In genomic region chr19:55251383-55252124, GRCm38 (mm10) we compare ENCODE assay signal across 8 mouse cellular contexts. TPM values are rescaled to one million over a fixed set of nuclear protein-coding genes. Genes with fewer than 3 reads are reported as not detected.
DNase-seq lines count a peak whose midpoint lies in the region; ATAC-seq and TF ChIP-seq lines count a peak whose summit lies in the region.

Gene Acsl5, plus strand, starts transcription at chr19:55251938.

- H3K4me2 ChIP-seq in heart, embryonic 15.5 days = no peak within 1 kb of the TSS
- no peak within 1 kb of the TSS for H3K4me2 ChIP-seq in midbrain, embryonic 15.5 days

- no peaks in the 10 kb centered on the region for H3K36me3 ChIP-seq in kidney, adult 2 months (ENCODE audit: control insufficient read depth, insufficient read depth, low read length)
- H3K36me3 ChIP-seq in heart, embryonic 15.5 days = no peaks in the 10 kb centered on the region
- no peaks in the 10 kb centered on the region for H3K36me3 ChIP-seq in midbrain, embryonic 15.5 days (replicated peaks)

- no peak for ATAC-seq in heart, embryonic 15.5 days (replicated peaks; ENCODE audit: insufficient number of reproducible peaks, insufficient read depth, low FRiP score, low read depth)
- ATAC-seq in midbrain, embryonic 15.5 days (replicated peaks) = no peak

- TF ChIP-seq POLR2A in kidney, adult 2 months (IDR thresholded peaks at IDR 0.05; ENCODE audit: low read depth, low read length) = no peak

- peak; percentile 66 for DNase-seq in kidney, adult 2 months
- no peak for DNase-seq in kidney, postnatal 10 days
- DNase-seq in adrenal gland, postnatal 25 days = no peak
- DNase-seq in layer of hippocampus, postnatal 10 days (ENCODE audit: low spot score in 2 of 2) = no peak
- no peak for DNase-seq in urinary bladder, postnatal 4 days (ENCODE audit: low spot score in 2 of 2)
- DNase-seq in cerebellum, adult 11-12 months = no peak

- H3K4me3 ChIP-seq in kidney, adult 2 months (ENCODE audit: insufficient read depth, low read depth, low read length) = no peak within 1 kb of the TSS
- no peak within 1 kb of the TSS for H3K4me3 ChIP-seq in heart, embryonic 15.5 days
- no peak within 1 kb of the TSS for H3K4me3 ChIP-seq in midbrain, embryonic 15.5 days

- H3K27me3 ChIP-seq in kidney, adult 2 months (replicated peaks; ENCODE audit: control insufficient read depth, insufficient read depth, low read length) = no peaks in the 10 kb centered on the region
- H3K27me3 ChIP-seq in heart, embryonic 15.5 days = no peaks in the 10 kb centered on the region
- no peaks in the 10 kb centered on the region for H3K27me3 ChIP-seq in midbrain, embryonic 15.5 days (replicated peaks)

- H3K27ac ChIP-seq in kidney, adult 2 months (ENCODE audit: insufficient read depth, low read depth, low read length) = no peak within 1 kb of the TSS
- H3K27ac ChIP-seq in heart, embryonic 15.5 days = no peak within 1 kb of the TSS
- H3K27ac ChIP-seq in midbrain, embryonic 15.5 days = no peak within 1 kb of the TSS

- no peak for TF ChIP-seq CTCF in kidney, adult 2 months (conservative IDR thresholded peaks at IDR 0.05; ENCODE audit: insufficient read depth, insufficient read length, low read depth, low read length)

- WGBS in kidney, adult 2 months = 76% methylated on average over 9 of the region's 9 CpGs
- 89% methylated on average over 9 of the region's 9 CpGs for WGBS in heart, embryonic 15.5 days
- 94% methylated on average over 9 of the region's 9 CpGs for WGBS in midbrain, embryonic 15.5 days

- H3K9ac ChIP-seq in heart, embryonic 15.5 days = no peak within 1 kb of the TSS
- H3K9ac ChIP-seq in midbrain, embryonic 15.5 days = no peak within 1 kb of the TSS

- no peaks in the 10 kb centered on the region for H3K9me3 ChIP-seq in heart, embryonic 15.5 days (replicated peaks)
- no peaks in the 10 kb centered on the region for H3K9me3 ChIP-seq in midbrain, embryonic 15.5 days

- H3K4me1 ChIP-seq in kidney, adult 2 months (ENCODE audit: control insufficient read depth, insufficient read depth, low read length) = peaks cover 6% of the 10 kb centered on the region; the same call in 1 of the 2 replicates
- H3K4me1 ChIP-seq in heart, embryonic 15.5 days (replicated peaks) = peaks cover 14% of the 10 kb centered on the region
- peaks cover 19% of the 10 kb centered on the region for H3K4me1 ChIP-seq in midbrain, embryonic 15.5 days

RNA-seq across cellular contexts. Expression of gene Acsl5, which starts in this region (rescaled TPM):
- polyA plus RNA-seq in kidney, adult 2 months (2012; rRNA removed) = 26.8 and 29.3 TPM in 2 replicates
- total RNA-seq in adrenal gland, postnatal 25 days (2021) = 94.6 and 149 TPM in 2 replicates
- polyA plus RNA-seq in heart, embryonic 15.5 days (2015; fragmentation: Nextera tagmentation; extraction: Ambion mirVana) = 26.3 and 41.1 TPM in 2 replicates
- total RNA-seq in layer of hippocampus, postnatal 10 days (2021) = 10 to 100 TPM; 27.3 to 29.9 TPM
- 13.4 and 15.7 TPM in 2 replicates for polyA plus RNA-seq in midbrain, embryonic 15.5 days (2015; fragmentation: Nextera tagmentation; extraction: Ambion mirVana)
